8 mouse cellular contexts compared by ENCODE assay signal in the genomic region with DNA sequence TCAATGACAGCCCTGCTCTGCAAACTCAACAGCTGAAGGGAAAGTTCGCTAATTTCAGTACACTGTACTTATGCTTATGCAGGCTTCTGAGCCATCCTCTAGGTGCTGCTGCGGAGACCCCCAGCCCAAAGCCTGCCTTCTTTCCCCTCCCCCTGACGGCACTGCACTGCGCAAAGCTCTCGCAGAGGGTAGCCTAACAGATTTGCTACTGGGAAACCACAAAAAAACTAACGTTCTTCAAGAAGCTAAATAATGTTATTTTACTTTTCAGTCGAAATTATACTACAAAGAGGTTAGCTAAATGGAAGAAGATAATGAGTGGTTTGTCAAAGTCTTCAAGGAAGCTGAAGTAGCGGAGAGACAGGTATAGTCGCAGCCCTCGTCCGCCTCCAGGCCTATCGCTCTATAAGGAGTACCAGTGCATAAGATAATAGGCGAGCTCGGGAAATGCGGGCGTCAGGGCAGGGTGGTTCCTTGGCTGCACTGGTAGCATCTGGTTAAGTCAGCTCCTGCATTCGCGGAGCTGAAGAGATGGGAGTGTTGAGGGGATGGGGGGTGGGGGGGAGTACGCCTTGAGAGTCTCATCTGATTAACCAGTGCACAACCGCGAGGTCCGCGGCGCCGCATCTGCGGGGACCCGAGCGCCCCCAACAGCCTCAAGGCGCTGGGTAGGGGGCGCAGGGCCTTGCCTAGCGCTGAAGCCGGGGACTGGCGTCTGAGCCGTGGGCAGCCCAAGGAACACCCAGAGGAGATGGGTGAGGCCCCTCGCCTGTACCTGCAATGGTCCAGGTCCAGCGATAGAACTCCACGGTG. TPM values are rescaled to one million over a fixed set of nuclear protein-coding genes. Genes with fewer than 3 reads are reported as not detected.
A peak's percentile ranks its signal among the peaks of the same experiment; 100 is the strongest.
DNase-seq lines count a peak whose midpoint lies in the region; ATAC-seq and TF ChIP-seq lines count a peak whose summit lies in the region.

No protein-coding gene starts in this region.

- peak overlapping the region; percentile 95 for H3K4me2 ChIP-seq in kidney, embryonic 15.5 days
- peak overlapping the region; percentile 90 for H3K4me2 ChIP-seq in heart, embryonic 16.5 days (ENCODE audit: low read depth, low read length)
- peak overlapping the region; percentile 90 for H3K4me2 ChIP-seq in limb, embryonic 14.5 days (replicated peaks; ENCODE audit: low read depth, low read length, severe bottlenecking)

- peak overlapping the region; percentile 59 for H3K4me3 ChIP-seq in kidney, embryonic 15.5 days (replicated peaks)
- peak overlapping the region; percentile 65 for H3K4me3 ChIP-seq in heart, embryonic 16.5 days (ENCODE audit: low read length)
- H3K4me3 ChIP-seq in limb, embryonic 14.5 days (replicated peaks; ENCODE audit: low read length) = peak overlapping the region; percentile 65

- DNase-seq in kidney, adult 18-20 months = no peak
- DNase-seq in ES-CJ7 (ENCODE audit: low read depth, low spot score) = peak; percentile 57
- DNase-seq in limb, embryonic 14.5 days (ENCODE audit: low spot score) = peak; percentile 55
- DNase-seq in adrenal gland, adult 18-20 months (ENCODE audit: low spot score in 2 of 2) = no peak

- no peak for TF ChIP-seq POLR2A in limb, embryonic 14.5 days (IDR thresholded peaks at IDR 0.05; ENCODE audit: borderline replicate concordance, extremely low read depth, insufficient read depth, insufficient read length)

- H3K4me1 ChIP-seq in kidney, embryonic 15.5 days = peaks cover 20% of the 10 kb centered on the region
- H3K4me1 ChIP-seq in heart, embryonic 16.5 days (ENCODE audit: control insufficient read depth, insufficient read depth, low read length) = peaks cover 8% of the 10 kb centered on the region
- H3K4me1 ChIP-seq in limb, embryonic 14.5 days (ENCODE audit: control insufficient read depth, insufficient read depth, low read length) = no peaks in the 10 kb centered on the region

- peak; percentile 86 for ATAC-seq in kidney, embryonic 15.5 days (replicated peaks; ENCODE audit: low FRiP score)
- peak; percentile 33; the same call in 1 of the 2 replicates for ATAC-seq in common myeloid progenitor, adult 5-6 weeks (replicated peaks; ENCODE audit: low read depth, poor library complexity, severe bottlenecking)
- ATAC-seq in heart, embryonic 16.5 days (replicated peaks; ENCODE audit: extremely low read depth, insufficient read depth, low FRiP score) = no peak
- ATAC-seq in limb, embryonic 14.5 days (ENCODE audit: low FRiP score, low read depth) = peak; percentile 82
- ATAC-seq in neutrophil, adult 5-6 weeks (ENCODE audit: extremely low read depth, insufficient number of reproducible peaks, low FRiP score, poor library complexity, severe bottlenecking) = peak; percentile 3

- WGBS in kidney, embryonic 15.5 days = under 1% methylated on average over 37 of the region's 37 CpGs
- under 1% methylated on average over 37 of the region's 37 CpGs for WGBS in heart, embryonic 16.5 days
- WGBS in limb, embryonic 14.5 days = under 1% methylated on average over 37 of the region's 37 CpGs

- no peak overlapping the region for H3K27ac ChIP-seq in kidney, embryonic 15.5 days
- no peak overlapping the region for H3K27ac ChIP-seq in heart, embryonic 16.5 days (ENCODE audit: low read length)
- H3K27ac ChIP-seq in limb, embryonic 14.5 days (replicated peaks; ENCODE audit: low read depth, low read length) = no peak overlapping the region; the same call in 1 of the 2 replicates

- peak overlapping the region; percentile 51 for H3K9ac ChIP-seq in kidney, embryonic 15.5 days
- H3K9ac ChIP-seq in heart, embryonic 16.5 days (ENCODE audit: low read length) = peak overlapping the region; percentile 55
- H3K9ac ChIP-seq in limb, embryonic 14.5 days (ENCODE audit: low read depth, low read length, severe bottlenecking) = peak overlapping the region; percentile 66

- H3K36me3 ChIP-seq in kidney, embryonic 15.5 days = no peaks in the 10 kb centered on the region
- H3K36me3 ChIP-seq in heart, embryonic 16.5 days (ENCODE audit: control insufficient read depth, insufficient read depth) = no peaks in the 10 kb centered on the region
- H3K36me3 ChIP-seq in limb, embryonic 14.5 days (ENCODE audit: control insufficient read depth, insufficient read depth, low read length) = no peaks in the 10 kb centered on the region

- peaks cover 35% of the 10 kb centered on the region for H3K27me3 ChIP-seq in kidney, embryonic 15.5 days
- H3K27me3 ChIP-seq in heart, embryonic 16.5 days (ENCODE audit: control insufficient read depth, insufficient read depth, low read length) = peaks cover 34% of the 10 kb centered on the region
- no peaks in the 10 kb centered on the region for H3K27me3 ChIP-seq in limb, embryonic 14.5 days (ENCODE audit: control insufficient read depth, insufficient read depth, low read length)

- H3K9me3 ChIP-seq in kidney, embryonic 15.5 days (replicated peaks) = no peaks in the 10 kb centered on the region
- H3K9me3 ChIP-seq in heart, embryonic 16.5 days (replicated peaks; ENCODE audit: control insufficient read depth, low read length) = no peaks in the 10 kb centered on the region
- H3K9me3 ChIP-seq in limb, embryonic 14.5 days (ENCODE audit: control insufficient read depth, low read length) = no peaks in the 10 kb centered on the region

RNA-seq across cellular contexts. Expression of a gene that starts 0.7 kb away (rescaled TPM):
- polyA plus RNA-seq in kidney, embryonic 15.5 days (2015; fragmentation: Nextera tagmentation; extraction: Ambion mirVana) = 8.6 and 9.8 TPM in 2 replicates
- total RNA-seq in common myeloid progenitor, adult 5-6 weeks (2017) = not detected in 2 replicates
- polyA plus RNA-seq in heart, embryonic 16.5 days (2015; fragmentation: Nextera tagmentation; extraction: Ambion mirVana) = 1.6 and 1.9 TPM in 2 replicates
- 15.7 and 16.2 TPM in 2 replicates for polyA plus RNA-seq in limb, embryonic 14.5 days (2012; rRNA removed)
- polyA plus RNA-seq in limb, embryonic 14.5 days (2014; fragmentation: Nextera tagmentation; extraction: Ambion mirVana) = 54.3 and 71.6 TPM in 2 replicates
- total RNA-seq in neutrophil, adult 5-6 weeks (2017) = not detected in 2 replicates
- 1 to 10 TPM; 1.4 to 1.7 TPM for total RNA-seq in adrenal gland, adult 18-20 months (2021)

RNA-seq across cellular contexts. Expression of a gene that starts 29.1 kb away (rescaled TPM):
- 36.5 and 36.8 TPM in 2 replicates for polyA plus RNA-seq in kidney, embryonic 15.5 days (2015; fragmentation: Nextera tagmentation; extraction: Ambion mirVana)
- total RNA-seq in common myeloid progenitor, adult 5-6 weeks (2017) = 55.1 and 55.3 TPM in 2 replicates
- 15.8 and 19.9 TPM in 2 replicates for polyA plus RNA-seq in heart, embryonic 16.5 days (2015; fragmentation: Nextera tagmentation; extraction: Ambion mirVana)
- polyA plus RNA-seq in limb, embryonic 14.5 days (2012; rRNA removed) = 14.7 and 20.9 TPM in 2 replicates
- polyA plus RNA-seq in limb, embryonic 14.5 days (2014; fragmentation: Nextera tagmentation; extraction: Ambion mirVana) = 23.1 and 25.3 TPM in 2 replicates
- 0.23 TPM in 1 of 2 replicates, not detected in the other for total RNA-seq in neutrophil, adult 5-6 weeks (2017)
- 1 to 10 TPM in 1 of 2 experiments, under 1 TPM in 1; 0.26 to 2.5 TPM for total RNA-seq in adrenal gland, adult 18-20 months (2021)

Comparison
In these comparisons a context has a peak if more than half of its experiments do, and no peak if none do; other contexts are left out.
1. DNase-seq: peak in ES-CJ7 (single experiment) and limb, embryonic 14.5 days (single experiment); none in kidney, adult 18-20 months (single experiment) and adrenal gland, adult 18-20 months (0 of 2).
2. RNA of a gene that starts 29.1 kb away (total RNA-seq): 55.1 to 55.3 TPM in common myeloid progenitor, adult 5-6 weeks; 0.26 to 2.5 TPM in adrenal gland, adult 18-20 months and 0.23 TPM in neutrophil, adult 5-6 weeks; every median in the first group is over 10 times any median in the second.
3. Peak in every context shown above with its lines, with median percentiles within 50 percentile points of each other: H3K4me2 ChIP-seq, H3K4me3 ChIP-seq and H3K9ac ChIP-seq.